Mouse (Mus musculus): ENCODE results near the gene Lmntd1. TPM values are rescaled to one million over a fixed set of nuclear protein-coding genes. Genes with fewer than 3 reads are reported as not detected.

Gene Lmntd1
- polyA plus RNA-seq, 1 experiment: not detected

GRCm38 (mm10) chr6:145485986-145486605 is 128.0 kb downstream of the Lmntd1 start:
- Histone ChIP-seq H3K4me1 (ENCODE audit: control insufficient read depth, insufficient read depth, insufficient read length, low read length) (no peaks in the 10 kb centered on the region), H3K27ac (ENCODE audit: insufficient read depth, low read depth, low read length) (no peak overlapping the region), H3K36me3 (ENCODE audit: control insufficient read depth, insufficient read depth, low read length) (no peaks in the 10 kb centered on the region), H3K4me3 (ENCODE audit: low read depth, low read length) (no peak overlapping the region), H3K27me3 (ENCODE audit: control insufficient read depth, insufficient read depth, low read length) (no peaks in the 10 kb centered on the region)
- WGBS: 49% methylated on average over 12 of the region's 12 CpGs
- TF ChIP-seq POLR2A (IDR thresholded peaks at IDR 0.05; ENCODE audit: low read depth, low read length) (no peak), CTCF (IDR thresholded peaks at IDR 0.05; ENCODE audit: extremely low read depth, insufficient read length, insufficient replicate concordance, low read depth, low read length) (no peak)

- H3K27me3 ChIP-seq (ENCODE audit: control insufficient read depth, insufficient read depth, low read length): no peaks in the 10 kb centered on the region
- H3K4me1 ChIP-seq (ENCODE audit: control insufficient read depth, insufficient read depth, insufficient read length, low read length): no peaks in the 10 kb centered on the region
- TF ChIP-seq POLR2A (IDR thresholded peaks at IDR 0.05; ENCODE audit: low read depth, low read length) (no peak), CTCF (IDR thresholded peaks at IDR 0.05; ENCODE audit: extremely low read depth, insufficient read length, insufficient replicate concordance, low read depth, low read length) (no peak)
- 76% methylated on average over 5 of the region's 5 CpGs for WGBS
- no peak overlapping the region for H3K27ac ChIP-seq (ENCODE audit: insufficient read depth, low read depth, low read length)
- H3K36me3 ChIP-seq (ENCODE audit: control insufficient read depth, insufficient read depth, low read length): no peaks in the 10 kb centered on the region
- no peak overlapping the region for H3K4me3 ChIP-seq (ENCODE audit: low read depth, low read length)
These were observed 130.8 kb downstream of the Lmntd1 start for GRCm38 (mm10) chr6:145483318-145483674.

DNA sequence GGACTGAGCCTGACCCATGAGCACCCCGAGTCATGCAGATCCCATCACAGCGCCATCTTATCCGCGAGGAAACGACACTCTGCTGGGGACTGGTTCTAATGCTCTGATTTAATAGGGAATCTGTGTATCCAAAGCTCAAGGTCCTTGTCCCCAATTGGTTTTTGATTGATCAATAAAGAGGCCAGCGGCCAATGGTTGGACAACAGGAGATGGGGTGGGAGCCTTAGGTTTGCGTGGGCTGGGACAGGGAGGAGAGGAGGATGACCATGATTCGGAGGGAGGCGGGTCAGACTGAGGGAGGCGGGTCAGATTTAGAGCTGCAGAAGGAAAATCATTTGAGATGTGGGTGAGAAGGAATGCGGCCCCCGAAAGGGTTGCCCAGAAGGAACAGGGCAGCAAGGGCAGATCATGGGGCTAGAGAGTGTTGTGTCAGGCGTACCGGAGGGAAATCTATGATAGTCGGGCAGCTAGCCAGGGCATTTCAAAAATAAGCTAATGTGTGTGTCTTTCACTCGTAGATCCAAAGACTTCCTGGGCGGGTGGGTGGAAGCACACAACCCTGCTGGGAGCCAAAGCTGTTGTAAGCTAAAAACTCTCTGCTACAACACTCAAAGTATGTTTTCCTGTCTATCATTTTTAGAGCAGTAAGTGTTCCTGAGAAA is 131.3 kb downstream of the Lmntd1 start:
- no peak overlapping the region for H3K27ac ChIP-seq (ENCODE audit: insufficient read depth, low read depth, low read length)
- no peak overlapping the region for H3K4me3 ChIP-seq (ENCODE audit: low read depth, low read length)
- no peaks in the 10 kb centered on the region for H3K4me1 ChIP-seq (ENCODE audit: control insufficient read depth, insufficient read depth, insufficient read length, low read length)
- TF ChIP-seq CTCF (IDR thresholded peaks at IDR 0.05; ENCODE audit: extremely low read depth, insufficient read length, insufficient replicate concordance, low read depth, low read length): no peak
- TF ChIP-seq POLR2A (IDR thresholded peaks at IDR 0.05; ENCODE audit: low read depth, low read length): no peak
- no peaks in the 10 kb centered on the region for H3K36me3 ChIP-seq (ENCODE audit: control insufficient read depth, insufficient read depth, low read length)
- 83% methylated on average over 17 of the region's 17 CpGs for WGBS
- no peaks in the 10 kb centered on the region for H3K27me3 ChIP-seq (ENCODE audit: control insufficient read depth, insufficient read depth, low read length)

GRCm38 (mm10) chr6:145481938-145482337 is 132.2 kb downstream of the Lmntd1 start:
- Histone ChIP-seq H3K4me1 (ENCODE audit: control insufficient read depth, insufficient read depth, insufficient read length, low read length) (no peaks in the 10 kb centered on the region), H3K27ac (ENCODE audit: insufficient read depth, low read depth, low read length) (no peak overlapping the region), H3K4me3 (ENCODE audit: low read depth, low read length) (no peak overlapping the region), H3K36me3 (ENCODE audit: control insufficient read depth, insufficient read depth, low read length) (no peaks in the 10 kb centered on the region), H3K27me3 (ENCODE audit: control insufficient read depth, insufficient read depth, low read length) (no peaks in the 10 kb centered on the region)
- WGBS: 76% methylated on average over 15 of the region's 15 CpGs
- no peak for TF ChIP-seq CTCF (IDR thresholded peaks at IDR 0.05; ENCODE audit: extremely low read depth, insufficient read length, insufficient replicate concordance, low read depth, low read length)
- no peak for TF ChIP-seq POLR2A (IDR thresholded peaks at IDR 0.05; ENCODE audit: low read depth, low read length)

GRCm38 (mm10) chr6:145478821-145479271 is 135.3 kb downstream of the Lmntd1 start:
- 79% methylated on average over 4 of the region's 4 CpGs for WGBS
- no peaks in the 10 kb centered on the region for H3K27me3 ChIP-seq (ENCODE audit: control insufficient read depth, insufficient read depth, low read length)

GRCm38 (mm10) chr6:145477367-145477905 is 136.7 kb downstream of the Lmntd1 start:
- no peak overlapping the region for H3K4me3 ChIP-seq (ENCODE audit: low read depth, low read length)
- TF ChIP-seq CTCF (IDR thresholded peaks at IDR 0.05; ENCODE audit: extremely low read depth, insufficient read length, insufficient replicate concordance, low read depth, low read length) (no peak), POLR2A (IDR thresholded peaks at IDR 0.05; ENCODE audit: low read depth, low read length) (no peak)
- no peaks in the 10 kb centered on the region for H3K27me3 ChIP-seq (ENCODE audit: control insufficient read depth, insufficient read depth, low read length)
- H3K27ac ChIP-seq (ENCODE audit: insufficient read depth, low read depth, low read length): no peak overlapping the region
- WGBS: 41% methylated on average over 10 of the region's 10 CpGs
- H3K4me1 ChIP-seq (ENCODE audit: control insufficient read depth, insufficient read depth, insufficient read length, low read length): no peaks in the 10 kb centered on the region
- no peaks in the 10 kb centered on the region for H3K36me3 ChIP-seq (ENCODE audit: control insufficient read depth, insufficient read depth, low read length)

More at GRCm38 (mm10) chr6:145478821-145479271, 135.3 kb downstream of the Lmntd1 start:
- H3K27ac ChIP-seq (ENCODE audit: insufficient read depth, low read depth, low read length): no peak overlapping the region
- H3K4me1 ChIP-seq (ENCODE audit: control insufficient read depth, insufficient read depth, insufficient read length, low read length): no peaks in the 10 kb centered on the region
- no peaks in the 10 kb centered on the region for H3K36me3 ChIP-seq (ENCODE audit: control insufficient read depth, insufficient read depth, low read length)
- no peak for TF ChIP-seq POLR2A (IDR thresholded peaks at IDR 0.05; ENCODE audit: low read depth, low read length)
- TF ChIP-seq CTCF (IDR thresholded peaks at IDR 0.05; ENCODE audit: extremely low read depth, insufficient read length, insufficient replicate concordance, low read depth, low read length): no peak
- H3K4me3 ChIP-seq (ENCODE audit: low read depth, low read length): no peak overlapping the region

- TF ChIP-seq CTCF (IDR thresholded peaks at IDR 0.05; ENCODE audit: extremely low read depth, insufficient read length, insufficient replicate concordance, low read depth, low read length) (no peak), POLR2A (IDR thresholded peaks at IDR 0.05; ENCODE audit: low read depth, low read length) (no peak)
- H3K27ac ChIP-seq (ENCODE audit: insufficient read depth, low read depth, low read length): no peak overlapping the region
These were observed 142.4 kb downstream of the Lmntd1 start for GRCm38 (mm10) chr6:145471638-145472247.

More at GRCm38 (mm10) chr6:145471638-145472247, 142.4 kb downstream of the Lmntd1 start:
- WGBS: 43% methylated on average over 11 of the region's 11 CpGs
- H3K4me3 ChIP-seq (ENCODE audit: low read depth, low read length): no peak overlapping the region
- H3K4me1 ChIP-seq (ENCODE audit: control insufficient read depth, insufficient read depth, insufficient read length, low read length): no peaks in the 10 kb centered on the region
- no peaks in the 10 kb centered on the region for H3K36me3 ChIP-seq (ENCODE audit: control insufficient read depth, insufficient read depth, low read length)
- no peaks in the 10 kb centered on the region for H3K27me3 ChIP-seq (ENCODE audit: control insufficient read depth, insufficient read depth, low read length)

Measured in small intestine, adult 2 months (tissue).